Mouse (Mus musculus): ENCODE measurements around the gene Itpr1. TPM values are rescaled to one million over a fixed set of nuclear protein-coding genes. Genes with fewer than 3 reads are reported as not detected.

Gene Itpr1
- polyA plus RNA-seq, 1 experiment from 2014 or later, result 4.0 TPM

DNA sequence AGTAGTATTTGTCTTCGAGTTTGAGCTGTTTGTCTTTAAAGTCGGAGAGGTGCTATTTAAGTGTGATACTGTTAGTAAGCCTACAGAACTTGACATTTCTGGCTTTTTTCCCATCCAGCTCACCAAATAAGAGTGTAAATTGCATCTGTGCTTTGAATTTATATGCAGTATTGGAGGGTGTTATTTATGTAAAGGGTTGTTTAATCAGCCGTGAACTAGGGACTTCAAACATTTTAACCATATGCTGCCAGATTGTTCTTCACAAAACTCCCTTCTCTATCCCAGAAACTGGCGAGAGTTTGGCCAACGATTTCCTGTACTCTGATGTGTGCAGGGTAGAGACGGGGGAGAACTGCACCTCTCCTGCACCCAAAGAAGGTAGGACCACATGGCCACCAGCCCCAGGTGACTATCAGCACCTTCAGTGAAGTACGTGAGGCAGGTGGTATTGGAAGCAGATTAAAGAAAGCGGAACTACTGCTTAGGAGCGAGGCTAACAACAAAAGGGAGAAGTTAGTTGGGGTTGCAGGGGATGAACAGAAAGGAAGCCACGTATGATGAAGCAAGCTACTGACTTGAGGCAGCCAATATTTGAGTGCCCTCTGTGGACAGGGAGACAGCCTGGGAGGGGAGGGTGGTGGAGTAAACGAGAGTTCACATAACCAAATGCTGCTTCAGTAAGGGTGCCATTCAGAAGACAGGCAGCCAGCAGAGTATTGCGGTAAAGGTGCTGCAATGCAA, 304.5 kb downstream of the Itpr1 start:
- no peaks in the 10 kb centered on the region for H3K27me3 ChIP-seq (ENCODE audit: control insufficient read depth, insufficient read depth, low read length)
- no peak overlapping the region for H3K4me3 ChIP-seq (ENCODE audit: low read depth, low read length)
- H3K9me3 ChIP-seq (ENCODE audit: control insufficient read depth, low read length), result no peaks in the 10 kb centered on the region
- no peak for TF ChIP-seq EP300 (optimal IDR thresholded peaks at IDR 0.05)
- no peak for TF ChIP-seq CTCF (IDR thresholded peaks at IDR 0.05; ENCODE audit: low read depth)
- DNase-seq (ENCODE audit: low spot score) (no peak), ATAC-seq (ENCODE audit: low FRiP score, low TSS enrichment) (no peak)
- H3K36me3 ChIP-seq (ENCODE audit: control insufficient read depth, insufficient read depth, low read length), result no peaks in the 10 kb centered on the region
- no peak overlapping the region for H3K27ac ChIP-seq (replicated peaks)
- H3K9ac ChIP-seq (ENCODE audit: low read length), result no peak overlapping the region
- H3K4me1 ChIP-seq (replicated peaks; ENCODE audit: control insufficient read depth, insufficient read depth), result no peaks in the 10 kb centered on the region
- WGBS, result 62% methylated on average over 12 of the region's 12 CpGs
- H3K4me2 ChIP-seq (replicated peaks; ENCODE audit: low read depth), result no peak overlapping the region

- Histone ChIP-seq H3K27ac (replicated peaks) (no peak overlapping the region), H3K4me3 (ENCODE audit: low read depth, low read length) (no peak overlapping the region), H3K27me3 (ENCODE audit: control insufficient read depth, insufficient read depth, low read length) (no peaks in the 10 kb centered on the region), H3K9me3 (ENCODE audit: control insufficient read depth, low read length) (no peaks in the 10 kb centered on the region), H3K4me2 (replicated peaks; ENCODE audit: low read depth) (no peak overlapping the region), H3K9ac (ENCODE audit: low read length) (no peak overlapping the region), H3K4me1 (replicated peaks; ENCODE audit: control insufficient read depth, insufficient read depth) (no peaks in the 10 kb centered on the region), H3K36me3 (ENCODE audit: control insufficient read depth, insufficient read depth, low read length) (no peaks in the 10 kb centered on the region)
- TF ChIP-seq EP300 (optimal IDR thresholded peaks at IDR 0.05) (no peak), CTCF (IDR thresholded peaks at IDR 0.05; ENCODE audit: low read depth) (no peak)
- ATAC-seq (ENCODE audit: low FRiP score, low TSS enrichment), result no peak
- DNase-seq (ENCODE audit: low spot score), result no peak
- WGBS, result 74% methylated on average over 1 of the region's 1 CpGs
These were observed 305.1 kb downstream of the Itpr1 start for GRCm38 (mm10) chr6:108517986-108518385.

GRCm38 (mm10) chr6:108518552-108518951, 305.7 kb downstream of the Itpr1 start:
- Histone ChIP-seq H3K27me3 (ENCODE audit: control insufficient read depth, insufficient read depth, low read length) (no peaks in the 10 kb centered on the region), H3K36me3 (ENCODE audit: control insufficient read depth, insufficient read depth, low read length) (no peaks in the 10 kb centered on the region), H3K4me3 (ENCODE audit: low read depth, low read length) (no peak overlapping the region), H3K27ac (replicated peaks) (peak overlapping the region; percentile 45; the same call in 1 of the 2 replicates), H3K4me2 (replicated peaks; ENCODE audit: low read depth) (no peak overlapping the region), H3K4me1 (replicated peaks; ENCODE audit: control insufficient read depth, insufficient read depth) (no peaks in the 10 kb centered on the region), H3K9me3 (ENCODE audit: control insufficient read depth, low read length) (no peaks in the 10 kb centered on the region), H3K9ac (ENCODE audit: low read length) (no peak overlapping the region)
- no peak for TF ChIP-seq EP300 (optimal IDR thresholded peaks at IDR 0.05)
- no peak for TF ChIP-seq CTCF (IDR thresholded peaks at IDR 0.05; ENCODE audit: low read depth)
- ATAC-seq (ENCODE audit: low FRiP score, low TSS enrichment) (peak; percentile 38; the same call in 1 of the 2 replicates), DNase-seq (ENCODE audit: low spot score) (no peak)
- WGBS, result 48% methylated on average over 14 of the region's 14 CpGs

GRCm38 (mm10) chr6:108519327-108519726, 306.4 kb downstream of the Itpr1 start:
- Histone ChIP-seq H3K36me3 (ENCODE audit: control insufficient read depth, insufficient read depth, low read length) (no peaks in the 10 kb centered on the region), H3K27ac (replicated peaks) (no peak overlapping the region), H3K9me3 (ENCODE audit: control insufficient read depth, low read length) (no peaks in the 10 kb centered on the region), H3K27me3 (ENCODE audit: control insufficient read depth, insufficient read depth, low read length) (no peaks in the 10 kb centered on the region), H3K4me3 (ENCODE audit: low read depth, low read length) (no peak overlapping the region), H3K4me2 (replicated peaks; ENCODE audit: low read depth) (no peak overlapping the region), H3K4me1 (replicated peaks; ENCODE audit: control insufficient read depth, insufficient read depth) (no peaks in the 10 kb centered on the region), H3K9ac (ENCODE audit: low read length) (no peak overlapping the region)
- TF ChIP-seq CTCF (IDR thresholded peaks at IDR 0.05; ENCODE audit: low read depth), result no peak
- no peak for TF ChIP-seq EP300 (optimal IDR thresholded peaks at IDR 0.05)
- DNase-seq (ENCODE audit: low spot score), result no peak
- 87% methylated on average over 9 of the region's 9 CpGs for WGBS
- no peak for ATAC-seq (ENCODE audit: low FRiP score, low TSS enrichment)

DNA sequence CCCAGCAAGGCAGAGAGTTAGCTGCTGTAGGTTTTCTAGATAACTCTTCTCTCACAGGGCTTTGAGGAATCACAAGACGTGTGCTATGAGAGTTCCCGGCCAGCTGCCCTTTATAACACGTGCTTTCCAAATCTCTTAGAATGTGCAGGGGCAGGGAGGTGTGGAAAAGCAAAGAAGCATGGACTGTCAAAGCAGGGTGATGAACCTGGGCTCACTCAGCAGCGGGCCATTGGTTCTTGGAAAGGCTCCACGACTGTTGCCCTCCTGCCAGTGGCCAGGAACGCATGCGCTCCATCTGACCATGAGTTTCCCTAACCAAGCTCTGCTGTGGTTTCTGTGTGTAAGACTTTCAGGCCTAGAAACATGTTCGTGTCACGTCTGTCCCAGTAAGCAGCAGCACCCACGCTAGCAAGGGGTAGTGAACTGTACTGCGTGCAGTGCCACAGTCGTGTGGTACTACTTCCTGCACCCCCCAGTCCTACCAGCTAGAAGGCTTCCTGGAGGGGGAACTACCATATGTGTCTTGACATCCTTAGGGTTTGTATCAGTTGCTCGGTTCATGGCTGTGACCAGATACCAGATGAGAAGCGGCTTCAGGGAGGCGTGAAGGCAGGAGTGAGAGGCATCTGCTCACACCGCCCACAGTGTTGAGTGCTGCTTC, 311.2 kb downstream of the Itpr1 start:
- H3K27ac ChIP-seq (replicated peaks), result no peak overlapping the region

DNA sequence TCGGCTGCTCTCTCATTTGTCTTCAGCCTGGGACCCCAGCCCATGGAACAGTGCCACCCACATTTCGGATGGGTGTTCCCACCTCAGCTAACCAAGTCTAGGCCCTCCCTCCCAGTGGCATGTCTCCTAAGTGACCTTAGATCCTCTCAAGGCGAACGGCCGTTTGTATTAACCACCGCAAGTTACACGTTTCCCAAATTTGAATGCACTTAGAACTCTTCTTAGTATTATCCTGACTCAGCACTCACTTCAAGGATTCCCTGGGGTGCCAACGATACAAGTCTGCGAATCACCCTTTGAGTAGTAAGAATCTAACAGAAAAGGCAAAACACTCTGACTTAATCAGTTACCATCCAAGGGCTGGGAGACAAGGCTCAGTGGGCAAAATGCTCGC, 311.7 kb downstream of the Itpr1 start:
- Histone ChIP-seq H3K27me3 (ENCODE audit: control insufficient read depth, insufficient read depth, low read length) (no peaks in the 10 kb centered on the region), H3K4me1 (replicated peaks; ENCODE audit: control insufficient read depth, insufficient read depth) (no peaks in the 10 kb centered on the region), H3K9ac (ENCODE audit: low read length) (no peak overlapping the region), H3K27ac (replicated peaks) (no peak overlapping the region), H3K9me3 (ENCODE audit: control insufficient read depth, low read length) (no peaks in the 10 kb centered on the region), H3K4me2 (replicated peaks; ENCODE audit: low read depth) (no peak overlapping the region), H3K4me3 (ENCODE audit: low read depth, low read length) (no peak overlapping the region), H3K36me3 (ENCODE audit: control insufficient read depth, insufficient read depth, low read length) (no peaks in the 10 kb centered on the region)
- DNase-seq (ENCODE audit: low spot score) (no peak), ATAC-seq (ENCODE audit: low FRiP score, low TSS enrichment) (no peak)
- TF ChIP-seq CTCF (IDR thresholded peaks at IDR 0.05; ENCODE audit: low read depth), result no peak
- TF ChIP-seq EP300 (optimal IDR thresholded peaks at IDR 0.05), result no peak
- 93% methylated on average over 10 of the region's 10 CpGs for WGBS

More for the DNA sequence above, 311.2 kb downstream of the Itpr1 start:
- H3K27me3 ChIP-seq (ENCODE audit: control insufficient read depth, insufficient read depth, low read length), result no peaks in the 10 kb centered on the region
- no peak for TF ChIP-seq EP300 (optimal IDR thresholded peaks at IDR 0.05)
- TF ChIP-seq CTCF (IDR thresholded peaks at IDR 0.05; ENCODE audit: low read depth), result no peak
- H3K4me2 ChIP-seq (replicated peaks; ENCODE audit: low read depth), result no peak overlapping the region
- no peak overlapping the region for H3K9ac ChIP-seq (ENCODE audit: low read length)
- DNase-seq (ENCODE audit: low spot score), result no peak
- H3K36me3 ChIP-seq (ENCODE audit: control insufficient read depth, insufficient read depth, low read length), result no peaks in the 10 kb centered on the region
- no peaks in the 10 kb centered on the region for H3K4me1 ChIP-seq (replicated peaks; ENCODE audit: control insufficient read depth, insufficient read depth)
- 89% methylated on average over 16 of the region's 16 CpGs for WGBS
- H3K9me3 ChIP-seq (ENCODE audit: control insufficient read depth, low read length), result no peaks in the 10 kb centered on the region
- no peak overlapping the region for H3K4me3 ChIP-seq (ENCODE audit: low read depth, low read length)
- no peak for ATAC-seq (ENCODE audit: low FRiP score, low TSS enrichment)
